Mouse (Mus musculus) retina, adult 2 months (tissue): ENCODE data around the gene Zfp422.
"Not testable (repeated sequence)": the region's sequence is repeated elsewhere in the genome, so short reads cannot be mapped to it uniquely, and the experiment has no call there.

Experiments
- DNase-seq: peaks from one replicate; pipeline ENCODE4 v3.0.0-alpha.2; 2012; ENCODE audit warnings: low read depth, low spot score

Gene Zfp422

DNA sequence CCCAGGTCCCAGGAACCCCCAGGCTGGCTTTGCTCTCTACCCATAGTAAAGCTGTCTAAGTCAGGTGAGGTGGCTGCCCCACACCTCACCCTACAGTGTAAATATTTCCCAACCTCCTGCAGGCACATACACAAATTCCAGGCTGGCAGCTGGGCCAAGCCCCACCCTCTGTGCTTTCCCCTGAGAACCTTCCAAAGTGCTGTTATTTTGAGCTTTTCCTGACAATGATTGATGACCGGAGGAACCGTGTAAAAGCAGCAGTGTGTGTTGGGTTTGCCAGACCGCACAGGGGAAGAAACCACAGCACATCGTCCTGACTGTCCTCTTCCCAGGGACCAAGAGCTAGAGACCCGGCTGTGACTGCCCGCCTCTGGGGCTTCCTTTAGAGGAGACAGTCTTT lies 21.6 kb upstream of the Zfp422 start, which contains the start of gene Depp1:
Gene Depp1 (plus strand): TSS at position 204 of the 400 bp plus-strand sequence.
- no peak for DNase-seq

DNA sequence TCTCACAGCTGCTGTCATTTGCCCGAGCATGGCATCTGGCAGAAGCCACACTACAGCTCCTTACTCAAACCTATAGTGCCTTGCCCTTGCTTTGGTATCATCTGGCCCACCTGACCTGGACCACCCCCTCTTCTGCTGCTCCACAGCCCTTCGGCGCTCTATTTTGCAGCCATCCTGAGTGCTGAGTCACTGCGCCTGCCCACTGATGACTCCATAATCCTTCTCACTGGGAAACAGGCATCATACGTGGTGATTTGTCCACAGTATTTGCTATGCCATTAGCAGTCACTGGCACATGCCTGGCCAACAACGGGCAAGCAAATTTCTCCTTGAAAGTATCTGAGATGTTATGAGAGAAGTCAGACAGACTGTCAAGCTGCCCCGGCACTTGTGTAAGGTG lies 21.0 kb upstream of the Zfp422 start:
- no peak for DNase-seq

GRCm38 (mm10) chr6:116647763-116648162 lies 19.0 kb upstream of the Zfp422 start:
- DNase-seq, result no peak

DNA sequence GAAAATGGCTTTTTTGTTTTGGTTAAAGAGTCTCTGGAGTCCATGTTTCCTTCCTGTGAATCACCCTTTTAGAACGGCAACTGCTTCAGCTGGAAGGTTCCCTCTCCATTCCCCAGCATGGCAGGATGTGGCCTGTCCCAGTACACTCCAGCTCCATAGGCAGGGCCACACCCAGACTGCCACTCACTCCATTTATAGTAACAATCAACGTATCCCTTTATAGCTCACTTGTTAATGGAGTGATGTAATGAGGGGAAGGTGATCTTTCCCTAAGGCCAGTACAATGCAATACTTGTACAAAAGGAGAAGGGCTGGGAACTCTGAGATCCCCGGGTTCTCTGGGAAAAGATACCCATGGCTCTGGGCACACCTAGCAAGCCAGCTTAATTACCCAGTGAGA lies 15.5 kb upstream of the Zfp422 start:
- DNase-seq, result no peak

GRCm38 (mm10) chr6:116643881-116644280 lies 15.1 kb upstream of the Zfp422 start:
- DNase-seq, result no peak

DNA sequence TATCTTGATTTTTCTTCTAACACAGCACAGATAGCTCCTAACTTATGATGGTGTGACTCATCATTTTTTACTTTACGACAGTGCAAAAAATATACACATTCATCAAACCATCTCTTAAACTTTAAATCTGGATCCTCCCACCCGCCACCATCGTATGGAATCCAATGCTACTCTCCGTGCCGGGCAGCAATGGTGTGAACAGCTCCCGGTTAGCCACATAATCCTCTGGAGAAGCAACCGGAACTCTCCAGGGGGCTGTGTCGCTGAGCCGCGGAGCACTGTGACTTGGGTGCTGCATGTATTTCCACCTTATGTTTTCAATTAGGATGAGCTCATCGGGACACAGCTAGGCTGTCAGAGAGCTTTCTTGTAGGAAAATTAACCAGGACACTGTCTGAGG lies 14.1 kb upstream of the Zfp422 start:
- no peak for DNase-seq

- no peak for DNase-seq
Measured at GRCm38 (mm10) chr6:116639663-116640062, 10.9 kb upstream of the Zfp422 start.

DNA sequence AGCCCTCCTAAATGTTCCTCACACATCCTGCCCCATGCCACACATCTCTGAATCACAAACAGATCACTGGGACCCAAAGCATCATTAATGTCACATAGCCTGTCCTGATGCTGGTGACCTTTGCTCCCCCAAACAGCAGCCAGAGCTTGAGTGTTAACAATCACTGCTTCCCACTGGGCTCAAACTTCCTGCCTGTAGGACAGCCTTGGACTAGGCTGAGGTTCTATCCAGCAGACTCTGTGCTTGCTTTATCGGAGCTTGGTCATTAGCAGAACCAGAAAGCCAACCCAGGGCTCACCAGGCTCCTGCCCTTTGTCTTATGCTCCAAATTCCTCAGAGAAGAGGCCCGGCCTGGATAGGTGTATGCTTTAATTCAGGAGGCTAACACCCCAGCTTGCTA lies 10.1 kb upstream of the Zfp422 start:
- no peak for DNase-seq

DNA sequence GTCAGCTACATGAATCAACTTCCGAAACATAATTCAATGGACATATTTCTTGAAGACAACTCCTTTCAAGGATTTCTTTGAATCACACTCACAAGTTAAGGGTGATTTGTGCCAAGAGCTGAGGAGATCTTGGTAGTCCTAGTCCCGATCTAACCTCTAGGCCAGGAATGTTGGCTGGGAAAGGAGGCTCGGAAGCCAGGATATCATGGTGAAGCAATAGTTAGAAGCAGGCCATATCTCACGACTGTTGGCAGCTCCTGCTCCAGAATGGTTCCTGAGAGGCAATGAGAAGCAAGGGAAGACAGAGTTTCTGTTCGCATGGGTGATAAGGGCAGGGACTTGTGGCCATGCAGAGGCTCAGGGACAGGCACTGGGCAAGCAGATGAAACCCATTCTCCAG lies 8.7 kb upstream of the Zfp422 start:
- no peak for DNase-seq

- no peak for DNase-seq
Measured at GRCm38 (mm10) chr6:116636581-116637235, 7.9 kb upstream of the Zfp422 start.

DNA sequence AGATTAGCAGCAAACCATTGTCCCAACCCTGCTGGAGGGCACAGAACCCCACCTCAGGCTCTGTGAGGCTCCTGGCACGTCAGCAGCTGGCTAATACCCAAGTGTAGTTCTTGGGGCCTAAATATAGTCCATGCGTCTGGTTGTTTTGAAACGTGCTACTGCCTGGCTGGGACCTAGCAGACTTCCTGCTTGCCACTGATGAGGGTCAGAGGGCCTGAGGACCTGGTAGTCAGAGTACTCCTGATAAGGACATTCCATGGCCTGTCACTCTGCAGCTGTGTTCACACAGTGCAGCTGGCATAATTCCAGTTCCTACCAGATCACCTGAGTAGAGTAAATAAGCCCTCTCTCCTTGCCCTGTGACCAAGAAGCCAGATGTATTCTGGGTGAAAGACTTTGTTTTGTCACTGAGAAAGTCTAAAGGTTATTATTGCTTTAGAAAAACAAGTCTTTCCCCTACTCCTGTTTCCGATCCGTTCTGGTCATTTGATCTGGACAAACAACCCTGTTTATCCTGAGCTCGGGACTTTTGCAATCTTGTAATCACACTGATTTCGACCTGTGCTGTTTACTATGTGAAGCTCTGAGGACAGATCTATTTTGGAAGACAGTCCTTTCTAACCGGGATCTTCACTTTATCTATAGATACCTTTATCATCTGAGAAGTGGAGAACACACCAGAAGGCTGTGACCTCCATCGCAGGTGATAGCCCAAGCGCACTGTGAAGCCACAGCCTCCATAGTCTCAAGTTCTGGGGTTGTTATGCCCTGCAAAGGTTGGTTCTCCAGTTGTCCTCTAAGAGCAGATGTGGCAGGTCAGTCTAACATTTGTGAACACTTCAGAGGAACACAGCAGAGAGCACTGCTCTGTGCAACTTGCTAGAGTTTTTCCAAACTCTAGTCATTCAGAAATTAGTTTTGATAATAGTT lies 6.7 kb upstream of the Zfp422 start:
- no peak for DNase-seq

- no peak for DNase-seq
Measured at GRCm38 (mm10) chr6:116633741-116634695, 5.2 kb upstream of the Zfp422 start.

DNA sequence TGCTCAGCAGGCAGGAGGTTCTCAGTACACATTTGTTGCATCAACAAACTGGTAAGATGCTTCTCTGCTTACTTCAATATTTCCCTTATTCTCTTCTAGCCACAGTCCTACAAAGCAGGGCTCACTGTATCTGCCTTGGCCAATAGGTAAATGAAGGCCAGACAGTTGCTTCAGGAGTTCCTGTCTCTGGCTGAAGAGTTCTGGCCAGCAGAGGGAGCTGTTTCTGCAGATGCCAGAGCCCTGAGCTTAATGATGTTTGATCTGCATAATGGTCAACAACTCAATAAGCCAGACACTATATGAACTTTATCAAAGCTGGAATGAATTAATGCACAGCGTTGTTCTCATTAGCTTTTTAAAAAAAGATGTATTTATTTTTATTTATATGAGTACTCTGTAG lies 3.3 kb upstream of the Zfp422 start:
- no peak for DNase-seq

- DNase-seq, result no peak
Measured at GRCm38 (mm10) chr6:116629766-116630165, 967 bp upstream of the Zfp422 start.

DNA sequence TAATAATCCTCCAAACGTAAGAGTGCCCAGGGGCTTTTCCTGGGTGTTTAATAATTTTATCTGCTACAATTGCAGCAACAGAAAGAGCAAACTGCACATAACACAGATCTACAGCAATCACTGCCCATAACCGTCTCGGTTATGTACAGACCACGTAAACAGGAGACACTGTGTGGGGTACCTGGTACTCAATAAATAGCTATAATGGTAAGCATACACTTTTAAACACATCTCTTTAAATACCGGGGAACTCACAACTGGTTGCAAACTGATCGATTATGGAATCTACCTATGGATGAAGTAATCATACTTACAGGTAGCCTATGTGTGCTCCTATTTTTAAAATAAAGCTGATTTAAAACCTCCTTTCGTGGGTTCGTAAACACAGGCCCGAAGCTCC lies 704 bp downstream of the Zfp422 start:
- DNase-seq, result no peak

GRCm38 (mm10) chr6:116626417-116626816 lies 2.4 kb downstream of the Zfp422 start:
- not testable (repeated sequence) for DNase-seq

DNA sequence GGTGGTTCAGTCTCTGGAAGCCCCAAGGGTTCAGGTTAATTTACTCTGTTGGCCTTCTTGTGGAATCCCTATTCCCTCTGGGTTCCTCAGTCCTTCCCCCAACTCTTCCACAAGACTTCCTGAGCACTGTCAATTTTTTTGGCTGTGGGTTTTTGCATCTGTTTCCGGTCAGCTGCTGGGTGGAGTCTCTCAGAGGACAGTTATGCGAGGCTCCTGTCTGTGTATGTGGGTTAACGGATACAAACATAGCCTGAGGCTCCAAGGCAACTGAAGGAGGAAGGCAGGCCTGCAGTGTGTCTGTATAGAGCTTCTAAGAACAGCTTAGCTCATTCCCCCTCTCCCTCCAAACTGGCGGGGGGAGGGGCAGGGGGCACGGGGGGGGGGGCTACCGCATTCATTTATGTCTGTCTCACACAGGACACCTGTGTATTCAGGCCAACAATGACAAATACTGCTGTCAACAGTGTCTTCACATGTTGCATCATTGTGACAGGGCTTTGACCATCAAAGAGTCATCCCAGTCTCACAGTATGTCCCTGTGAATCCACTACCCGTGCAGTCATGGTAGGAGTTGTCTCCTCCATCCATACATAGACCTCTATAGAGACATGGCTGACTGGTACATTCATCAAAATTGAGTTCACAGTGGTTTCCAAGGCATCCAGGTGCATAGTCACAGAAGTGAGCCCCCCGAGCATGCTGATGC lies 7.3 kb downstream of the Zfp422 start:
- DNase-seq, result no peak

GRCm38 (mm10) chr6:116618073-116618472 lies 10.7 kb downstream of the Zfp422 start:
- no peak for DNase-seq

DNA sequence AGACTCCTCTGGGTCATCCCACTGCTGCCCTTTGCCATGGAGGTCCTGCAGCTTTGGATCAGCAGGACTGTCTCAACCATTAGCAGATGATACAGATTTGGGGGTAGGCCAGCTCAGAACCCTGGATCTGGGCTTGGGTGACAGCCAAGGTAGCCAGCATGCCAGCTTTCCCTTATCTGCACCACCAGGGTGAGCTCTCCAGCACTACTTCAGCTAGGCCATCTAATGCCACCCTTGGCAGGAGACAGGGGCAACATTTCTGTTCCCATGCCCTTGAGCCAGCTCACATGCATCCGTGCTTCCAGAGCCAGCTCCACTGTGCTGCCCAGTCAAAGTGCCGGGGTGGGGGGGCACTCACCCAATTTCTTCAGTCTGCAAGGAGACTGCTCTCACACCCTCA lies 13.1 kb downstream of the Zfp422 start:
- no peak for DNase-seq

- no peak for DNase-seq
Measured at GRCm38 (mm10) chr6:116607230-116607629, 21.6 kb downstream of the Zfp422 start.

- not testable (repeated sequence) for DNase-seq
Measured at GRCm38 (mm10) chr6:116600969-116601368, 27.8 kb downstream of the Zfp422 start.
